In genomic region chr7:97842332-97842731, GRCm38 (mm10) we compare ENCODE assay signal across 8 mouse cellular contexts. TPM values are rescaled to one million over a fixed set of nuclear protein-coding genes. Genes with fewer than 3 reads are reported as not detected.
A peak's percentile ranks its signal among the peaks of the same experiment; 100 is the strongest.
DNase-seq lines count a peak whose midpoint lies in the region; ATAC-seq and TF ChIP-seq lines count a peak whose summit lies in the region.

No protein-coding gene starts in this region.

- peak overlapping the region; percentile 96 for H3K27ac ChIP-seq in layer of hippocampus, adult 2 months
- 0 out of 2 replicates have a peak overlapping the region, but pooled peaks have one; percentile 90 for H3K27ac ChIP-seq in forebrain, embryonic 14.5 days (ENCODE audit: low read depth, low read length)
- no peak overlapping the region for H3K27ac ChIP-seq in limb, embryonic 11.5 days (replicated peaks; ENCODE audit: low read depth, low read length)
- peak overlapping the region; percentile 86; the same call in 1 of the 2 replicates for H3K27ac ChIP-seq in neural tube, embryonic 13.5 days (replicated peaks)

- WGBS in forebrain, embryonic 14.5 days = 68% methylated on average over 2 of the region's 2 CpGs
- 66% methylated on average over 2 of the region's 2 CpGs for WGBS in limb, embryonic 11.5 days
- WGBS in neural tube, embryonic 13.5 days = 51% methylated on average over 2 of the region's 2 CpGs
- 65% methylated on average over 2 of the region's 2 CpGs for whole genome bisulfite sequencing in lung, adult 2 months

- peaks cover 10% of the 10 kb centered on the region for H3K4me1 ChIP-seq in forebrain, embryonic 14.5 days (ENCODE audit: control insufficient read depth, insufficient read depth, low read length)
- no peaks in the 10 kb centered on the region for H3K4me1 ChIP-seq in limb, embryonic 11.5 days (ENCODE audit: control insufficient read depth, insufficient read depth, low read length)
- H3K4me1 ChIP-seq in neural tube, embryonic 13.5 days (replicated peaks) = peaks cover 35% of the 10 kb centered on the region
- no peaks in the 10 kb centered on the region; the same call in 1 of the 2 replicates for H3K4me1 ChIP-seq in lung, adult 2 months (ENCODE audit: control insufficient read depth, insufficient read depth, low read length)

- DNase-seq in layer of hippocampus, adult 2 months (ENCODE audit: low spot score in 2 of 2) = no peak
- DNase-seq in layer of hippocampus, adult 9-10 months (ENCODE audit: low spot score) = no peak
- DNase-seq in forebrain, embryonic 14.5 days (ENCODE audit: low spot score) = peak; percentile 6
- DNase-seq in limb, embryonic 11.5 days (ENCODE audit: low spot score) = no peak
- no peak for DNase-seq in left cerebral cortex, adult 11 months (ENCODE audit: low spot score)
- DNase-seq in lung, adult 2 months = no peak
- DNase-seq in spleen, adult 18-20 months = no peak

- no peak for TF ChIP-seq POLR2A in lung, adult 2 months (IDR thresholded peaks at IDR 0.05; ENCODE audit: borderline replicate concordance, extremely low read depth, low read depth, low read length)

- H3K36me3 ChIP-seq in forebrain, embryonic 14.5 days (ENCODE audit: control insufficient read depth, insufficient read depth, low read length) = no peaks in the 10 kb centered on the region
- no peaks in the 10 kb centered on the region for H3K36me3 ChIP-seq in limb, embryonic 11.5 days (ENCODE audit: control insufficient read depth, insufficient read depth, low read length)
- no peaks in the 10 kb centered on the region for H3K36me3 ChIP-seq in neural tube, embryonic 13.5 days

- peak overlapping the region; percentile 80 for H3K4me3 ChIP-seq in layer of hippocampus, adult 2 months
- H3K4me3 ChIP-seq in forebrain, embryonic 14.5 days (ENCODE audit: low read depth, low read length) = peak overlapping the region; percentile 48
- peak overlapping the region; percentile 31 for H3K4me3 ChIP-seq in limb, embryonic 11.5 days (ENCODE audit: low read depth, low read length)
- H3K4me3 ChIP-seq in neural tube, embryonic 13.5 days = peak overlapping the region; percentile 53
- H3K4me3 ChIP-seq in lung, adult 2 months (replicated peaks; ENCODE audit: extremely low read depth, low read depth, low read length) = no peak overlapping the region

- H3K9me3 ChIP-seq in forebrain, embryonic 14.5 days (replicated peaks; ENCODE audit: control insufficient read depth, low read length) = no peaks in the 10 kb centered on the region
- no peaks in the 10 kb centered on the region for H3K9me3 ChIP-seq in limb, embryonic 11.5 days (ENCODE audit: control insufficient read depth, low read length)
- no peaks in the 10 kb centered on the region for H3K9me3 ChIP-seq in neural tube, embryonic 13.5 days

- no peaks in the 10 kb centered on the region for H3K27me3 ChIP-seq in forebrain, embryonic 14.5 days (replicated peaks; ENCODE audit: control insufficient read depth, insufficient read depth, low read length)
- H3K27me3 ChIP-seq in limb, embryonic 11.5 days (ENCODE audit: control insufficient read depth, insufficient read depth, low read length) = no peaks in the 10 kb centered on the region
- no peaks in the 10 kb centered on the region for H3K27me3 ChIP-seq in neural tube, embryonic 13.5 days

- H3K9ac ChIP-seq in forebrain, embryonic 14.5 days (ENCODE audit: low read length) = no peak overlapping the region
- H3K9ac ChIP-seq in limb, embryonic 11.5 days (ENCODE audit: low read length) = no peak overlapping the region
- peak overlapping the region; percentile 79; the same call in 1 of the 2 replicates for H3K9ac ChIP-seq in neural tube, embryonic 13.5 days

- TF ChIP-seq CTCF in layer of hippocampus, adult 2 months (conservative IDR thresholded peaks at IDR 0.05) = no peak
- no peak for TF ChIP-seq CTCF in lung, adult 2 months (IDR thresholded peaks at IDR 0.05; ENCODE audit: insufficient read depth, low read length)

- ATAC-seq in forebrain, embryonic 14.5 days = peak; percentile 24; the same call in 1 of the 2 replicates
- peak; percentile 51; the same call in 1 of the 2 replicates for ATAC-seq in limb, embryonic 11.5 days (ENCODE audit: insufficient number of reproducible peaks, low FRiP score, low TSS enrichment, low read depth)
- ATAC-seq in neural tube, embryonic 13.5 days (ENCODE audit: low read depth) = peak; percentile 37; the same call in 1 of the 2 replicates

- H3K4me2 ChIP-seq in forebrain, embryonic 14.5 days (ENCODE audit: low read length) = peak overlapping the region; percentile 55
- peak overlapping the region; percentile 48; the same call in 1 of the 2 replicates for H3K4me2 ChIP-seq in limb, embryonic 11.5 days (ENCODE audit: low read depth, severe bottlenecking)
- H3K4me2 ChIP-seq in neural tube, embryonic 13.5 days = peak overlapping the region; percentile 62

RNA-seq across cellular contexts. Expression of gene Pak1, which starts 54.0 kb away (rescaled TPM):
- 100 to 1,000 TPM; 209 to 219 TPM for total RNA-seq in layer of hippocampus, adult 2 months (2021)
- 131 and 140 TPM in 2 replicates for polyA plus RNA-seq in forebrain, embryonic 14.5 days (2014; fragmentation: Nextera tagmentation; extraction: Ambion mirVana)
- 33.2 and 39.4 TPM in 2 replicates for polyA plus RNA-seq in limb, embryonic 11.5 days (2014; fragmentation: Nextera tagmentation; extraction: Ambion mirVana)
- 113 and 121 TPM in 2 replicates for polyA plus RNA-seq in neural tube, embryonic 13.5 days (2015; fragmentation: Nextera tagmentation; extraction: Ambion mirVana)
- polyA plus RNA-seq in lung, adult 2 months (2012; rRNA removed) = 7.2 and 7.5 TPM in 2 replicates
